8 mouse cellular contexts compared by ENCODE assay signal in genomic region chr15:97963329-97963988, GRCm38 (mm10). TPM values are rescaled to one million over a fixed set of nuclear protein-coding genes. Genes with fewer than 3 reads are reported as not detected.
DNase-seq lines count a peak whose midpoint lies in the region; ATAC-seq and TF ChIP-seq lines count a peak whose summit lies in the region.

No protein-coding gene starts in this region.

- no peaks in the 10 kb centered on the region for H3K27me3 ChIP-seq in embryonic facial prominence, embryonic 15.5 days
- H3K27me3 ChIP-seq in limb, embryonic 12.5 days = no peaks in the 10 kb centered on the region
- H3K27me3 ChIP-seq in neural tube, embryonic 15.5 days (replicated peaks) = no peaks in the 10 kb centered on the region

- 10% methylated on average over 13 of the region's 13 CpGs for WGBS in embryonic facial prominence, embryonic 15.5 days
- 13% methylated on average over 13 of the region's 13 CpGs for WGBS in limb, embryonic 12.5 days
- 11% methylated on average over 13 of the region's 13 CpGs for WGBS in neural tube, embryonic 15.5 days

- H3K9ac ChIP-seq in embryonic facial prominence, embryonic 15.5 days = peak overlapping the region; percentile 12
- peak overlapping the region; percentile 65 for H3K9ac ChIP-seq in limb, embryonic 12.5 days (replicated peaks)
- H3K9ac ChIP-seq in neural tube, embryonic 15.5 days (replicated peaks) = peak overlapping the region; percentile 50

- H3K4me2 ChIP-seq in embryonic facial prominence, embryonic 15.5 days (replicated peaks) = peak overlapping the region; percentile 81
- H3K4me2 ChIP-seq in limb, embryonic 12.5 days = peak overlapping the region; percentile 80
- peak overlapping the region; percentile 83 for H3K4me2 ChIP-seq in neural tube, embryonic 15.5 days

- intact Hi-C loops in left cerebral cortex, adult 2 months (cut with DNase I) = loop anchor here (5.0 kb wide), 1 partner anchor 209 kb away; no protein-coding TSS in a partner anchor
- intact Hi-C loops in left cerebral cortex, postnatal 10 days (cut with DNase I) = no loop called here

- no peak for DNase-seq in left cerebral cortex, adult 2 months (ENCODE audit: extremely low spot score in 1 of 2, low spot score in 2 of 2)
- DNase-seq in left cerebral cortex, postnatal 10 days (ENCODE audit: extremely low spot score in 1 of 2, low spot score in 2 of 2) = no peak
- DNase-seq in MEL-GATA-1-ER (ENCODE audit: extremely low read depth, low read depth) = peak; percentile 47
- no peak for DNase-seq in right cerebral cortex, postnatal 36 days (ENCODE audit: low spot score in 2 of 2)
- DNase-seq in layer of hippocampus, adult 9-10 months (ENCODE audit: low spot score) = no peak

- H3K4me3 ChIP-seq in left cerebral cortex, adult 2 months = peak overlapping the region; percentile 92
- peak overlapping the region; percentile 76 for H3K4me3 ChIP-seq in embryonic facial prominence, embryonic 15.5 days (replicated peaks)
- peak overlapping the region; percentile 58 for H3K4me3 ChIP-seq in limb, embryonic 12.5 days (replicated peaks)
- H3K4me3 ChIP-seq in neural tube, embryonic 15.5 days (replicated peaks) = peak overlapping the region; percentile 76

- peak overlapping the region; percentile 79 for H3K27ac ChIP-seq in left cerebral cortex, adult 2 months
- H3K27ac ChIP-seq in embryonic facial prominence, embryonic 15.5 days (replicated peaks) = peak overlapping the region; percentile 63
- H3K27ac ChIP-seq in limb, embryonic 12.5 days = peak overlapping the region; percentile 50; the same call in 1 of the 2 replicates
- H3K27ac ChIP-seq in neural tube, embryonic 15.5 days (replicated peaks) = peak overlapping the region; percentile 64

- peaks cover 6% of the 10 kb centered on the region for H3K4me1 ChIP-seq in embryonic facial prominence, embryonic 15.5 days
- peaks cover 6% of the 10 kb centered on the region for H3K4me1 ChIP-seq in limb, embryonic 12.5 days (replicated peaks)
- peaks cover 20% of the 10 kb centered on the region for H3K4me1 ChIP-seq in neural tube, embryonic 15.5 days

- no peak for ATAC-seq in embryonic facial prominence, embryonic 15.5 days (ENCODE audit: insufficient number of reproducible peaks, low FRiP score, low TSS enrichment, low read depth)
- ATAC-seq in limb, embryonic 12.5 days (ENCODE audit: insufficient number of reproducible peaks, insufficient read depth, low FRiP score, low TSS enrichment, low read depth) = no peak
- ATAC-seq in neural tube, embryonic 15.5 days (ENCODE audit: low FRiP score) = peak; percentile 32; the same call in 1 of the 2 replicates

- peak; percentile 25 for TF ChIP-seq CTCF in left cerebral cortex, adult 2 months (IDR thresholded peaks at IDR 0.05)

- H3K36me3 ChIP-seq in embryonic facial prominence, embryonic 15.5 days = peaks cover 5% of the 10 kb centered on the region; the same call in 1 of the 2 replicates
- H3K36me3 ChIP-seq in limb, embryonic 12.5 days = no peaks in the 10 kb centered on the region
- no peaks in the 10 kb centered on the region for H3K36me3 ChIP-seq in neural tube, embryonic 15.5 days

- H3K9me3 ChIP-seq in embryonic facial prominence, embryonic 15.5 days (replicated peaks) = no peaks in the 10 kb centered on the region
- no peaks in the 10 kb centered on the region for H3K9me3 ChIP-seq in limb, embryonic 12.5 days
- H3K9me3 ChIP-seq in neural tube, embryonic 15.5 days (replicated peaks) = no peaks in the 10 kb centered on the region

RNA-seq across cellular contexts. Expression of gene Tmem106c, which starts 0.5 kb away (rescaled TPM):
- 10 to 100 TPM; 26.6 to 31.7 TPM for total RNA-seq in left cerebral cortex, adult 2 months (2021)
- 10 to 100 TPM; 13.0 to 17.2 TPM for total RNA-seq in left cerebral cortex, postnatal 10 days (2021)
- 52.6 and 60.8 TPM in 2 replicates for polyA plus RNA-seq in embryonic facial prominence, embryonic 15.5 days (2015; fragmentation: Nextera tagmentation; extraction: Ambion mirVana)
- 30.9 and 33.9 TPM in 2 replicates for polyA plus RNA-seq in limb, embryonic 12.5 days (2016; fragmentation: Nextera tagmentation; extraction: Ambion mirVana)
- polyA plus RNA-seq in neural tube, embryonic 15.5 days (2015; fragmentation: Nextera tagmentation; extraction: Ambion mirVana) = 48.0 and 48.6 TPM in 2 replicates

RNA-seq across cellular contexts. Expression of gene Col2a1, which starts 41.0 kb away (rescaled TPM):
- total RNA-seq in left cerebral cortex, adult 2 months (2021) = under 1 TPM; 0.61 to 0.63 TPM
- 1 to 10 TPM in 1 of 2 experiments, under 1 TPM in 1; 0.63 to 1.1 TPM for total RNA-seq in left cerebral cortex, postnatal 10 days (2021)
- polyA plus RNA-seq in embryonic facial prominence, embryonic 15.5 days (2015; fragmentation: Nextera tagmentation; extraction: Ambion mirVana) = 225 and 386 TPM in 2 replicates
- 431 and 545 TPM in 2 replicates for polyA plus RNA-seq in limb, embryonic 12.5 days (2016; fragmentation: Nextera tagmentation; extraction: Ambion mirVana)
- polyA plus RNA-seq in neural tube, embryonic 15.5 days (2015; fragmentation: Nextera tagmentation; extraction: Ambion mirVana) = 33.8 and 62.9 TPM in 2 replicates

RNA-seq across cellular contexts. Expression of gene Vdr, which starts 53.0 kb away (rescaled TPM):
- under 1 TPM; 0.32 to 0.79 TPM for total RNA-seq in left cerebral cortex, adult 2 months (2021)
- total RNA-seq in left cerebral cortex, postnatal 10 days (2021) = under 1 TPM; 0.14 to 0.36 TPM
- 8.1 and 10.1 TPM in 2 replicates for polyA plus RNA-seq in embryonic facial prominence, embryonic 15.5 days (2015; fragmentation: Nextera tagmentation; extraction: Ambion mirVana)
- 0.24 and 0.42 TPM in 2 replicates for polyA plus RNA-seq in limb, embryonic 12.5 days (2016; fragmentation: Nextera tagmentation; extraction: Ambion mirVana)
- polyA plus RNA-seq in neural tube, embryonic 15.5 days (2015; fragmentation: Nextera tagmentation; extraction: Ambion mirVana) = 0.17 and 0.63 TPM in 2 replicates

Comparison
In these comparisons a context has a peak if more than half of its experiments do, and no peak if none do; other contexts are left out.
1. H3K9ac ChIP-seq: peak in every context shown above with its lines; median percentile 65 in limb, embryonic 12.5 days; 50 in neural tube, embryonic 15.5 days; 12 in embryonic facial prominence, embryonic 15.5 days.